Mouse (Mus musculus): ENCODE measurements around the gene Slc25a40.

Slc25a40 gene

DNA sequence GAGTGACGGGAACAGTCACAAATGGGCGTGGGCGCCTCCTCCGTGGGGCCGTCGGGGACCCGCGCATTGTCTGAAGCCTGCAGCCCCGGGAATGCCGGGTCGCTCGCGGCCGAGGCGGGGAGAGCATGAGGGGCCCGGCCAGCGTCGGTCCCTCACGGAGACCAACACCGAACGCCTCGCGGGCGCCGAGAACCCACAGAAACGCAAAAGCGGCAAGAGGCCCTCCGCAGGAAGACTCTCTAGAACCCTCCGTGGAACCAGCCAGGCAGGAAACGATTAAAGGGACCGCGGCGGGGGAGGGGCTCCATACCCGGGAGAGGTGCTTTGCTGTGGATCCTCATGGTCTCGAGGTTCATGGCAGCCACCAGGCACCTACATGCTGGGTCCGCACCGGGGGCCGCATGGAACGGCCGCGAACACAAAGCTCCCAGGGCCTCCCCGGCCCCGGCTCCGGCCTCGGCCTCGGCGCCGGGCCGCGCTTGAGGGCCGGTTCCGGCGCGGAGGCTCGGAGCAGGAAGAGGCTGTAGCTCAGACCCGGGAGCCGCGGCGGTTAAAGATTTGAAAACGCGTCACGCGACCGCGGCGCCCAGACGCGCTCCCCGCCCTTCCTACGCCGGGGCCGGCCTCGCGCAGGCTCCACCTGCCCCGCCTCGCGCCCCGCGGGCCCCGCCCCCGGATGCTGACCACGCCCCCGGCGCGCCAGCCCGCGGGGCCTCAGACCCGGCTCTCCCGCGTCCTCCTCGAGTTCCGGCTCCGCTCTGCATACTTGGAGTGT lies at the start of gene Slc25a40, which contains the start of gene Dbf4:
Slc25a40 (plus strand) TSS at position 694 of the 775 bp plus-strand sequence.
Dbf4 (minus strand) TSS at position 560 of the 775 bp plus-strand sequence.
- peak; percentile 93 for DNase-seq (ENCODE audit: low spot score)

DNA sequence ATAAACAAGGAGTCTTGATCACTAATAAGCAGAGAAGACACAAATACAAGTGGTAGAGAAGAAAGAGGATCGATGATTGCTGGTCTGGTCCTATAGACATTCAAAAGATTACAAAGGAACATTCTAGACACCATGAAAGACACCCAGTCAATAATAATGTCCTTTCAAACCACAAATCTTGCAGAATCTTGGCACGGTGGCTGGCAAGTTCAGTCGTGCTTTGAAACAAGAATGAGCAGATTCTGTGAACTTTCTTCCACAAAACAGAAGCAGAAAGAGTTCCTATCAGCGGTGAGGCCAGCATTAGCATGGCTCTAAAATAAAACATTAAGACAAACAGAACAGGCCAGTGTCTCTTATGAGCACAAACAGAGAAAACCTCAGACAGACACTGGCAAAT lies 49.2 kb upstream of the Slc25a40 start:
- no peak for DNase-seq (ENCODE audit: low spot score)

DNA sequence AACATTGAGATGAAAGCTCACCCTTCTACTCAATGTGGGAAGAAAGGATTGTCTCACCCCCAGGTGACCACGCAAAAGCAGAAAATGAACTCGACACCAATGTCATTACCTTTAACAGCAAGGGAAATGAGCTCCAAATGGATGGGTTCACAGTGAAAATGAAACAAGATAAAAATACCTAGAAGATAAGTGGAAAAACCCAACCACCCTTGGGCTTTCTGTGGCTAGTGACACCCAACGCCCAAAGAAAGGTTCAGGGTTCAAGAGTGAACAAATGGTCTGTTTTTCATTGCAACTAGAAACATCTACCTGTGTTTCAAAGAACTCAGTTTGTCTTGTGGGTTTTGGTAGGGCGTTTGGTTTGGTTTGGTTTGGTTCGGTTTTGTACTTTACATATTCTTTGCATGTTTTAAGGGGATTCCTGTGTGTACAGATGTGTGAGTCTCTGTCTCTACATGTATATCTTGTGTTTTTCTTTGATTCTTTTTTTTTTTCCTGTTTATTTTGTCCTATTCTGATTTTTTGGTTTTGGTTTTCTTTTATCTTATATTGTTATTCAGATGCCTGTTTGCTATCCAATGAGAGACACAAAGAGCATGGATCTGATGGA lies 48.2 kb upstream of the Slc25a40 start:
- DNase-seq (ENCODE audit: low spot score), result no peak

DNA sequence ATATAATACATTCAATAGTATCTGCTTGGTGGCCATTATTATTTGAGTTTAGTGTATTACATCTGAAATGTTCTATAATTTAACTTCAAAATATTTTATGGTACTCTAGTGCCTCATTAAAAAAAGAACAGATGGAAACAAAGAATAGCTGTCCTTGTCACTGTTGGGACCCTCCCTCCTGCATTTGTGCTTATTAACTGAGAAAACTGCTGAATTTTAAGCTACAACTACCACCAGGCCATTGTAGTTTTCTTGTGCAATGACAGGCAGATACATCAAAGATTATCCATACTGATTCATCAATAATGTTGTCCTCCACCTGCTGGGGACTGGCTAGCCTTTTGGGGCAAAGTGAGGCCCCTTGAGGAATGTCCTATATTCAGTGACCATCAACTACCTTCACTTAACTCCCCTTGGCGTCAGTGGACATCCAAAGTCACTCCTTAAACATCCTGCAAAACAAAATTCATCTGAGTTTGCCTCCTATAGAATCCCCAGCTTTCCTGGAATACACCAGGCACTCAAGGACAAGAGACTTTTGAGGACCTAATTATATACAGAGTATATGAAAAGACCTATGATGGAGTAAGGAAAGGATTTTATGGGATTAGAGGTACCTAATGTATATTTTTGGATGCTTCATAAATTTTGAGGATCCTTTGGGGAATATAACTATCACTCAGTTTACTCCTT lies 28.6 kb upstream of the Slc25a40 start:
- no peak for DNase-seq (ENCODE audit: low spot score)

DNA sequence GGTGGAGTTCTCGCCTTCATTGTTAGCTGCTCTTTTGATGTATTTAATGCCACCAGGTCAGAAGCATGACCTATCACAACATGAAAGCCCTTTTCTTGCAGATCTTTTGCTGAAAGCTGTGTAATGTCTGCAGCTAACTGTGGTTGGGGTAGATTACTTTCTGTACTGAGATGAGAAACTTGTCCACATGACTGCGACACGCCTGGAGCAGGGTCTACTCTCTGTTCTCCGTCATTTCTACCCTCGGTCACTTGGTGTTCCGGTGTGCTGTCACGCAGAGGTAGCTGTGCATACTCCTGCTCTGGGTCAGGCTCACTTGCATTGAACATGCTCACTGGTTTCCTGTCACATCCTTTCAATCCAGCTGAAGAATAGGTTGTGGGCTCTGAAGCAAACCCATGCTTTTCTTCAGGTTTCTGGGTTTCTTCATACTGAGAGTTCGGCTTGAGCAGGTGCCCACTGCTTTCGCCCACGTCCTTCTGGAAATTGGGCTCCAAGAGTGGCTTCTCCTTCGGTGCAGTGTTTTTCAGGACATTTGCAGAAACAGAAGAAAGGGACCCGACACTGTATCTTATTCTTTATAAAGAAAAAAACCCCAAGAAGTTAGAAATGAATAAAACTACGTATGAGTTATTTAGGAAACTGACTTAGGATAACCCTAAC lies 24.9 kb upstream of the Slc25a40 start:
- no peak for DNase-seq (ENCODE audit: low spot score)

DNA sequence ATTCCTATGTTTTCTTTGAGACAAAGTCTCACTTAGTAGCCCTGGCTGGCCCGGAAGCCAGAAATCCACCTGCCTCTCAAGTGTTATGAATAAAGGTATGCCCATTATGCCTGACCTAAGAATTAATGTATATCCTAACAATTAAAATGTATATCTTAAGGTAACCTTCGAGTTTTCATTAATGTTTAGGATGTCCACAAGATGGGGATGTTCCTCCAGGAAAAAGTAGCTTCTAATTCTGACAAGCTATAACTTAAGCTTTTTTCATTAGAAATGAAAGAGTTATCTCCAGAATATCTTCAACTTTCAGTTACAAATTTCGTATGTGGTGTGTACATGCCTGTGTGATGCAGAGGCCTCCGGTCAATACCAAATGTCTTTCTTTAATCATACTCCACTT lies 13.9 kb upstream of the Slc25a40 start:
- no peak for DNase-seq (ENCODE audit: low spot score)

DNA sequence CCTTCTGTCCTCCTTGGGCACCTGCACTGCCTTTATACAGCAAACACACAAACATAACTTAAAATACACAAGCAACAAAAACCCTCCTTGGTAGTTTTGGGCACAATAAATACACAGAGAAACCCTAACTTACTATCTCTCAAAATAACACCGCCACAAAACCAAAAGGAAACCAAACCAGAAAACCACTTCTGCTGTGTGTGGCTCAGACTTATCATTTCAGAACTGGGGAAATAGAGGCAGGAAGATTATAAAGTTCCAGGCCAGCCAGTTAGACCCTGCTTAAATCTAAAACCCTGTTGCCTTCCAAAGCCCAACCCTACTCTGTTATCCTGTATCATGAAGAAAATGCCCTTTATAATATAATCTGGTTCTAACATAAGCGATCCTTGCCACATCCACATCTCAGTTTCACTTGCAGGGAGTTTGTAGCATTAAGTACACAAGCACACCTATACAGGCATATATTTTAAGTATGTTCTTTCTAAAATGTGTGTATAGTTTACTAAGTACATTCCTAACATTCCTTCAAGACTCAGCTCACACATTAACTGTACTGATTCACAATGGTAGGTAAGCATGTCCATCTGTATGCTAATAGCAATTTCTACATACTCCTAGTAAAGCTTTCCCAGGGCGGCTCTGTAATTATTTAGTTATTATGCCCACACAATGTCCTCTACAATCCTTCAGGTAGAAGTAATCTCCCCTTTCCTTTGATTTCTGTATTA lies 5.8 kb upstream of the Slc25a40 start:
- DNase-seq (ENCODE audit: low spot score), result no peak

DNA sequence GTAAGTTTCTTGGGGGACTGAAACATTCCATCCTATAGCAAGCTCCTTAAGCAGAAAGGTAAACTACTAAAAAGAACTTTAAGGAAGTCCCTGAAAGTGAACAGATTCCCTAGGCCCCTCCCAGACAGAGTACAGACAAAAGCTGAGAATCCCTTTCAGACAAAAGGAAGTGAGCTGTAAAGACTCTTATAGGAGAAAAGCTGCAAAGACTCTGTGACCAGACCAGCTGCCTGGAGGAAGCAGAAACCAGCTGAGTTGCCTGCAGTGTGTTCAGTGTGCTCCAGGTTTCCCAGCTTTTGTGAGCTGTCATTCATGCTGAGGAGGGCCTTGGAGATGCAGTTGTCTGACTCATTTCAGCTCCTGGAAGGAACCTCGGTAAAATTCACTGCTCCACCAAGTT lies 5.2 kb upstream of the Slc25a40 start:
- DNase-seq (ENCODE audit: low spot score), result no peak

DNA sequence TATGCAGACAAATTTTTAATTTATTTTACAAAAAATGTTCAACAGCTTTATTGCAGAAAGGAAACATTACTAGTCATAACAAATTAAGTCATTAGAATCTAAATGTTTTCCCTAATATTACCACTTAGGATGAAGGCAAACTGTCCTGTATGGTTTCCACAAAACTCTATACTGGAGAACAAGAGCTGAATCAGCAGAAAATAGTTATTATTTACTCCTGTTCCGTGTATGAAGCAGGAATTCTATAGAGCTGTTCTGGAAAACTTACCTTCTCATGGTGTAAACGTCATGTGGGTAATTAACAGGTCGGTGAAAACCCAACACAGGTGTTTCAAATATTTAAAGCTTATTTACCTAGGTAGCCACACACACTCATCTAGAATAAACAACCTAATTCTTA lies 1.2 kb upstream of the Slc25a40 start:
- no peak for DNase-seq (ENCODE audit: low spot score)

DNA sequence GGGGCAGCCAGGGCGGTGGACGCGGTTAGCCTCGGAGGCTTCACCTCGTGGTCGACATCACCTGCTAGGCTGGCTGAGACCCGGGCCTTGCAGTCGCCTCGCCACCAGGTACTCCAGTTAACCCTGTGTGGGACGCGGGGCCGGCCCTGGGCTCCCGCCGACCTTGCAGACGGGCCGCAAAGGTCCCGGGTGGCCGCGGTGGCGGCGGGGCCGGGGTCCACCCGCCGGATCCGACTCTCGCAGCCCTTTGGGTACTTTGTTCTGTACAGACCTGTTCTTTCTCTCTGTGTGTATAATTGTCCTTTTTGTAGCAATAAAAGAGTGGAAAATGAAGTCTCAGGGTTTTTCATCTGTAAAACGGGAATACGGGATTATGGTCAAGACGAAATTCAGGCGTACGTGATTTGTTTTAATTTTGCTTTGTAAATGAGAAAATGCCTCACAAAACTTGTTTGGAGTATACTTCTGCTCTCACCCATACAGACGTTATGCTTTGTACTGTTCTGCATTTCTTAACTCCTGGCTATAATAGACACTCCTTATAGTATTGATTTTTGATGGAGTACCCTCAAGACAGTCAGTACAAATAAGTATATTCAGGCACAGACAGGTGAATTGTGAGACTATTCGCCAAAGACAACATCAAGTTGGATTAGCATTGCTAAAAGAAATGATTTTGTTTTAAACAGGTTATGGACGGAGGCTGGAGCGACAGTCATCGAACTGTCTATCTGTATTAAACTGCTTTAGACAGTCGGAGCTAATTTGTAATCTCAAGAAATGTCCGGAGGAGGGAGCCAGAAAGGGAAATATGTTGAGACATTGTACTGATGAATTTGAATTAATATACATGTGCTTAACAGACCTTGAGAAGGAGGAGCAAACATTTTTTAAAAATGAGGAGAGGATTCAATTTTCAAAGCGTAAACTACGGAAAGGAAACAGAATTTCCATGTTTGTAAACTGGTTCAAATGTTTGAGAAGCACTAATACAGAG lies 580 bp downstream of the Slc25a40 start:
- DNase-seq (ENCODE audit: low spot score), result no peak

DNA sequence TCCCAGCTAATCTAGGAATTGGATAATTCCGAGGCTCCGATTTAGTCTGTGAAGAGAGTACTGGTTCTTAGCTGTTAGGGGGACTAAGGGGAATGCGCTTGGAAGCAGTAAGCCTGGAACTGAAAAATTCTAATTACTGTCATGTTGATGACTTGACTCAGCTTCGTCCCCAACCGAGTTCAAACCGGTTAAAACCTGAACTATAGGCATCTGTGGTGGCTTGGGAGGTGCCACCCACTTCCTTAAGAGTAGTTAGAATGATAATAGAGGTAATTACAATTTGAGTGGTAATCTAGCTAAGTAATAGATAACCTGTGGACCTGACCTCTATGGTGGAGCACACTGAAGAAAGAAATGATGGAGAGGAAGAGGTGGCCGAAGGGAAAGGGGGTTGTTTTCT lies 1.5 kb downstream of the Slc25a40 start:
- no peak for DNase-seq (ENCODE audit: low spot score)

DNA sequence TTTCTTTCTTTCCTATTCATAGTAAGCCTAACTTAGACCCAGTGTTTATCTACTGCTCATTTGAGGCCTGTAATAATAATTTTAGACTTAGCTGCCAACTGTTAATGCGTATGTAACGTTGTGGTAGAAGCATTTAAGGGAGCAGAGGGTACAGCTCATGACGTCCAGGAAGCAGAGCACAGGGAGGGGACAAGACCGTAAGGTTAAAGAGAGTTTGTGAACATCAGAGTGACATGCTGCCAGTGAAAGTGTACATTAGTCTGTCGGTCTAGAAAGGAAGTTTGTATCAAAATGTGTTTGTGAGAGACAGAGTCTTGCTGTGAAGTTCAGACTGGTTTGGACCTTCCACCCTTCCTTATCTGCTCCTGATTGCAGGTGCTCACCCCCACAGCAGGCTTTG lies 3.2 kb downstream of the Slc25a40 start:
- no peak for DNase-seq (ENCODE audit: low spot score)

DNA sequence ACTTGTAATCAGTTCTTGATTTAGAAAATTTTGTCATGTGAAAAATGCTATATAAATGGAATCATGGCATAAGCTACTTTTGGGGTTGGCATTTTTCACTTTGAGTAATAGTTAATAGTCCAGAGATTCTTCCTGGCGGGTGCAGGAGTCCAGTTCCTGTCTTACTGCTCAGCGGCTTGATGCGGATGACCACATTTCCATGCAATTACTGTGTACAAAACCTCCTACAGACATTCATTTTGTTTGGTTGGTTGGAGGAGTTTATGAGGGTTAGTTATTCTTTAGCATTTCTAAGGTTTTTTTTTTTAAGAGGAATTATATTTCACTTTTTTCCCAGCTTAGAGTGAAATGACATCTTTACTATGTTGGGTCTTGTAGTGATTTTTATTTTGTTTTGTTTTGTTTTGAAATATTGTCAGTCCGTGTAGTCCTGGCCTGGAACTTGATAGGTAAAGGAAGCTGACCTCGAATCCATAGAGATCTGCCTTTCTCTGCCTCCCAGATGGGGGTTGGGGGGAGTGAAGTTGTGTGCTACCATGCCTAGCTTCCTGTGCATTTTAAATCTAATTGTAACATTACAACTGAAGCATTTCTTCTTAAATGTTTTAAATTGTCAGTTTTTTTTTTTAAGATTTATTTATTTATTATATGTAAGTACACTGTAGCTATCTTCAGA lies 15.0 kb downstream of the Slc25a40 start:
- no peak for DNase-seq (ENCODE audit: low spot score)

DNA sequence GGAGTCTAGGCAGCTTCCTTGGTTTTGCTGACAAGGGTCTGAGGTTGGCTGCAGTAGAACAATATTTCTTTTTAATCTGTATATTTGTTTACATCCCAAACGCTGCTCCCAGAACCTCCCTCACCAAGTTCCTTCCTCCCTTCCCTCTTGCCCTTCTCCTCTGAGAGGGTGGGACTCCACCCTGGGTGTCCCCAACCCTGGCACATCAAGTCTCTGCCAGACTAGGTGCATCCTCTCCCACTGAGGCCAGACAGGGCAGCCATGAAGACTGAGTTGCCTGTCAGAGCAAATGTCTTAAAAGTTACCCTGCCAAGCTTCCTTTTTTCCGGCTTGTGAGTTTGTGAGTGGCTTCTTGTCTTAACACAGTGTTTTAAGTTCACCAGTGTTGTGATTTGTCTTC lies 16.4 kb downstream of the Slc25a40 start:
- DNase-seq (ENCODE audit: low spot score), result no peak

DNA sequence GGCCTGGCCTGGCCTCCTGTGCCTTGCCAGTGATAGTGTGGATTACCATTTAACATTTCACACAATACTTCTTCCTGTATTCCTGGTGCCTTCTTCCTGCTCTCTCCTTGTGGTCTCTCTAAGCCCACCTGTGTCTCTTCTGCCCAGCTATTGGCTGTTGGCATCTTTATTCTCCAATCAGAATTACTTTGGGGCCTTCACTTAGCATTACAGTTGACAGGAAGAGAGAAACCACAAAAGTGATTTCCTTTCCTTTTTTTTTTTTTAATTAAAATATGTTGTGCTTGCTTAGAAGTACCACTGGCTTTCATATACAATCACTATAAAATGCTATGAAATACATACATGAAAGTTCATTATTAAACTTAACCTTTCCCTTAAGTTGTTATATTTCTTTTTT lies 32.9 kb downstream of the Slc25a40 start:
- DNase-seq (ENCODE audit: low spot score), result no peak

DNA sequence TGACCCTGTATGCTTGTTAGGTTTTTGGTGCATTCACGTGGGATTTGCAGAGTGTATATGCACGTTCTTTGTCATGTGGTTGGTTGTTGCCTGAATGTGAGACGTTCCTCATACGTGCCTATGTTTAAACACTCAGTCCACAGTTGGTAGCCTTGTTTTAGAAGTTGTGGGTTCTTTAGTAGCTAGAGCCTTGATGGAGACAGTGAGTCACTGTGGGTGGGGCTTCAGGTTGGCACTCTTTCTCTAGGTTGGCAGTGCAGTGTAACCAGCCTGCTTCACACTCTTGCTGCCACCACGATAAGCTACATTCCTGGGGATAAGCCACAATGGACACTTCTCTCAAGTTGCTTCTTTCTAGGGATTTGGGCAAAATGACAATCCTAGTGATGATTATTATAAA lies 33.9 kb downstream of the Slc25a40 start:
- DNase-seq (ENCODE audit: low spot score), result no peak

DNA sequence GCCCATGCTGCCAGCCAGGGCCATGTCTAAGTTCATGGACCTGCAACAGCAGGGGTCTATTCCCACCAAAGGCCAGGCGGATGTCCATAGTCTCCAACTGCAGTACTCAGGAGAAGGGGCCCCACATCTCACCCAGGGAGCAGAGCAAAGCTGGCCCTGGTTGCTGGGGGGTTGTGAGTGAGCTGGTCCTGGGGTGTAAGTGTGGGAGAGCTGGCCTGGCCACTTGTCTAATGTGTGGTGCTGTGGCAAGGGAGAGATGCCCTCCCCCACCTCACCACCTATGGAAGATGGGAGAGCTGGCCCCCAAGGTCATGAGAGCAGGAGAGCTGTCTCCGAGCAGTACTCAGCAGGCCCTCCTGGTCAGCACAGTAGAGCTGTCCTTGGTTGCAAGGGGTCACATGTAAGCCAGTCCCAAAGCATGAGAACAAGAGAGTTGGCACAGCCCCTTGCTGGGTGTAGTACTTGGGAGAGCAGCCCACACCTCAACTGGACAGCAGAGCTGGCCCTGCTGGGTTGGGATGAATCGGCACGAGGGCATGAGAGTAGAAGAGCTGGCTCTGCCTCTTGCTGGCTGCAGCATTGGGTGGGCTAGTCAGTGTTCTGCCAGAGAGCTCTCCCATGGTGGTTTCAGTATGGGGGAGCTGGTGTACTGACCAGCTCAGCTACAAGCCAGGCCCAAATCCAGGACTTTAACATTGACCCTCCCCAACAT lies 65.5 kb downstream of the Slc25a40 start:
- DNase-seq (ENCODE audit: low spot score), result no peak

DNA sequence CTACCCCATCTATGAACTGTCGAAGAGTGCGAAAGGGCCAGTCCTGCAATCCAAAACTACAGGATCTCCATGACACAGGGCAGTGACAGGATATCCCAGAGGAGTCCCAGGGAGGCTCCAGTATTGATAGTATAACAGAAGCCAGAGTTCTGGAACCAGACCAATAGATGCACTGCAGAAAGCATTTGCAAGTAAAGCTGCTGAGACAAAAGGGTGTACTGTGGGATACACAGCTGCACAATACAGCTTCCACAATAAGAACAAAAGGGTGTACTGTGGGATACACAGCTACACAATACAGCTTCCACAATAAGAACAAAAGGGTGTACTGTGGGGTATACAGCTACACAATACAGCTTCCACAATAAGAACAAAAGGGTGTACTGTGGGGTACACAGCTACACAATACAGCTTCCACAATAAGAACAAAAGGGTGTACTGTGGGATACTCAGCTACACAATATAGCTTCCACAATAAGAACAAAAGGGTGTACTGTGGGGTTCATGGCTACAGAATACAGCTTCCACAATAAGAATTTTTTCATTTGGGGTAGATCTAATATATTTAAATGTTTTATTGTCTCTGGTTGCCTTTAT lies 66.1 kb downstream of the Slc25a40 start:
- no peak for DNase-seq (ENCODE audit: low spot score)

DNA sequence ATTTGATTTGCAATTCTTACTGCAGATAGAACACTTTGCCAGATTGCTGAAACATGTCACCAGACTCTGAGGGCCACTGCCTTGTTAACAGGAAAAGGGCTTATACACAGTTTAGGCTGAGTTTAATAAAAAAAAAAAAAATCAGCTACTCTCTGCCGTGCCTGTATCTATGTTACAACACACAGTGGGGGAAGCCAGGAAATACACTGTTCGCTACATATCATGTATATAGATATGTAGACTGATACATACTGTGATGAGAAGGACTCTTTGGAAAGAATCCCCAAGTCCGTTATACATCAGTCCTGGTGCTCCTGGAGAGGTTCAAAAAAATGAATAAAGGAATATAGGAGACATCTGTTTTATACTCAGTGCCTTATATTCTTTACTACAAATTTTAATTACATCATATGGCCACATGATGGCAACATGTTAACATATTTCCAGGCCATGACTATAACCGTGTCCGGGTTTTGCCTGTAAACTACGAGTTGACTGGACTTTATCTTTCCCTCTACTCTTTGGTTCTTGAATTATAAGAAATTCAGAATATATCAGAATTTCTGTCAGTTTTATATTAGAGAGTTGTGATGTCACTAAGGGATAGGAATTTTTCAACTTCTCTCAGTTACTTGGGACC lies 66.9 kb downstream of the Slc25a40 start:
- DNase-seq (ENCODE audit: low spot score), result no peak
